Mouse (Mus musculus): ENCODE data around the gene Sbno2. TPM values are rescaled to one million over a fixed set of nuclear protein-coding genes. Genes with fewer than 3 reads are reported as not detected.

Sbno2 gene
- polyA plus RNA-seq, 1 experiment, result 27.7 TPM

DNA sequence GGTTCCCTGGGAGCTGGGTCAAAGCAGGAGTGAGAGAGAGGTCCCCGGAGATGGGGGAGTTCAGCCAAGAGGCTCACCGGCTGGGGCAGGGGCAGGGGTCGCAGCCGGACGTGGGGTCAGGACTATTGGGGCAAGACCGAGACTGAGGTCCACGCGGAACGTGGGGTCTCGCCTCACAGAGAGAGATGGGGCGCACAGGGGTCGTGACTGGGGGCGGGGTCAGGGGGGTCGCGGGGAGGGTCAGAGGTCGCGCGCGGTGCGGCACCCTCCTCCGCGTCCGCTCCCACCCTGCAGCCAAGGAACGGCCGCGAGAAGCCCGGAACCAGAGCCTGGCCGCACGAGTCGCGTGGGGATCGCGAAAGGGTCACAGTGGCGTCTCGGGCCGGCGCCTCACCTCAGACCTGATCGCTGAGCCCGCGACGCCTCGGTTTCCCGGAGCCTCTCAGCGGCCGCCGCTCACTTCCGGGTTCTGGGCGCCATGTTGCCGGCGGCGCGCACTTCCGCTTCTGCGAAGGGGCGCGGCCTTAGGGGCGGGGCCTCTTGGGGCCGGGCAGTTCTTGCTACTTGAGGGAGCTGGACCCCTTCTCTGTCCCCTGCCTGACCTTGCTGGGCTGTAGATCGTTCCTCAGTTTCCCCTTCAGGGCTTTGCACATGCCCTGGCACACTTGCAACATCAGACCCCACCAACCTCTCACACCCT is 3.0 kb downstream of the Sbno2 start:
- Histone ChIP-seq H3K27me3 (replicated peaks; ENCODE audit: control insufficient read depth, insufficient read depth, low read length) (no peaks in the 10 kb centered on the region), H3K4me3 (ENCODE audit: insufficient read depth, low read depth, low read length) (peak overlapping the region; percentile 95), H3K36me3 (ENCODE audit: control insufficient read depth, insufficient read depth, low read length) (no peaks in the 10 kb centered on the region), H3K27ac (ENCODE audit: insufficient read depth, low read depth, low read length) (peak overlapping the region; percentile 94), H3K4me1 (ENCODE audit: control insufficient read depth, insufficient read depth, low read length) (peaks cover 18% of the 10 kb centered on the region)
- peak; percentile 91 for DNase-seq
- TF ChIP-seq CTCF (conservative IDR thresholded peaks at IDR 0.05; ENCODE audit: insufficient read depth, insufficient read length, low read depth, low read length) (no peak), POLR2A (IDR thresholded peaks at IDR 0.05; ENCODE audit: low read depth, low read length) (peak; percentile 3)
- WGBS, result under 1% methylated on average over 59 of the region's 59 CpGs

DNA sequence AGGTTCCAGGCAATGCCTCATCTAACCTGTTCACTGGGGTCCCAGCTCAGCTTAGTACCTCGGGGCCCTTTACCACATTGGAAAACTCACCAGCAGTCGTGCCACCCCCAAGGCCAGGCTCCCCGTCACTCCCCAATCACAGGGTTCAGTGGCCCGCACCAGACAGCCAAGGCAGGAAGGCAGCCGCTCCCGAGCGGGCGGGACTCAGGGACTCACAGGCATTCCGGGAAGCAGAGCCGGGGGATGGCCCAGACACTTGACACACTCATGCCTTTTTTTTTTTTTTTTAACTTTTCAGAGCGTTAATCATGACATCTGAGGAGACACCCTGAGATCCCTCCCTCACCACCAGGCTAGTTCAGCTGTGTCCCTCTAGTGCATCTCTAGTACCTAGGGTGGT is 4.4 kb downstream of the Sbno2 start:
- Histone ChIP-seq H3K27me3 (replicated peaks; ENCODE audit: control insufficient read depth, insufficient read depth, low read length) (no peaks in the 10 kb centered on the region), H3K4me1 (ENCODE audit: control insufficient read depth, insufficient read depth, low read length) (peaks cover 30% of the 10 kb centered on the region), H3K27ac (ENCODE audit: insufficient read depth, low read depth, low read length) (no peak overlapping the region; the same call in 1 of the 2 replicates), H3K36me3 (ENCODE audit: control insufficient read depth, insufficient read depth, low read length) (no peaks in the 10 kb centered on the region), H3K4me3 (ENCODE audit: insufficient read depth, low read depth, low read length) (peak overlapping the region; percentile 95; the same call in 1 of the 2 replicates)
- WGBS, result 16% methylated on average over 11 of the region's 11 CpGs
- peak; percentile 73 for DNase-seq
- TF ChIP-seq CTCF (conservative IDR thresholded peaks at IDR 0.05; ENCODE audit: insufficient read depth, insufficient read length, low read depth, low read length) (no peak), POLR2A (IDR thresholded peaks at IDR 0.05; ENCODE audit: low read depth, low read length) (no peak)

DNA sequence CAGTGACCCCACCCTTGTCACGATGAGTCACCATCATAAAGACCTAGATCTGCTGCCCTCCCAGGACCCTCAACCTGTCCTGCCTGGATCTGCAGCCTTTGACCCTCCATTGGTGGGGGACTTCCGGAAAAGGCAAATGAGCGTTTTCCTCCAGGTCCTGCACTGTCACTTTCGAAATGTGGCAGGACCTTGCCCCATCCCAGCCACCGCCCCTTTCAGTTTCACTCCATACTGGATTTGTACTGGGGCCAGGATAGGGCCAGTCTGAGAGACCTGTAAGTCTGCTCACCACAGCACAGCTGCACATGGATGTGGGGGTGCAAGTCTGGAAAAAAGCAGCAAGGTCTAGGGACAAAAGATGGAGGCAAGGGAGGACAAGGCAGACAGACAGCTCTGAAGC is 6.7 kb downstream of the Sbno2 start:
- TF ChIP-seq CTCF (conservative IDR thresholded peaks at IDR 0.05; ENCODE audit: insufficient read depth, insufficient read length, low read depth, low read length) (no peak), POLR2A (IDR thresholded peaks at IDR 0.05; ENCODE audit: low read depth, low read length) (no peak)
- Histone ChIP-seq H3K4me3 (ENCODE audit: insufficient read depth, low read depth, low read length) (no peak overlapping the region), H3K27ac (ENCODE audit: insufficient read depth, low read depth, low read length) (no peak overlapping the region), H3K4me1 (ENCODE audit: control insufficient read depth, insufficient read depth, low read length) (peaks cover 47% of the 10 kb centered on the region), H3K36me3 (ENCODE audit: control insufficient read depth, insufficient read depth, low read length) (no peaks in the 10 kb centered on the region), H3K27me3 (replicated peaks; ENCODE audit: control insufficient read depth, insufficient read depth, low read length) (no peaks in the 10 kb centered on the region)
- 65% methylated on average over 5 of the region's 5 CpGs for WGBS
- peak; percentile 49 for DNase-seq

DNA sequence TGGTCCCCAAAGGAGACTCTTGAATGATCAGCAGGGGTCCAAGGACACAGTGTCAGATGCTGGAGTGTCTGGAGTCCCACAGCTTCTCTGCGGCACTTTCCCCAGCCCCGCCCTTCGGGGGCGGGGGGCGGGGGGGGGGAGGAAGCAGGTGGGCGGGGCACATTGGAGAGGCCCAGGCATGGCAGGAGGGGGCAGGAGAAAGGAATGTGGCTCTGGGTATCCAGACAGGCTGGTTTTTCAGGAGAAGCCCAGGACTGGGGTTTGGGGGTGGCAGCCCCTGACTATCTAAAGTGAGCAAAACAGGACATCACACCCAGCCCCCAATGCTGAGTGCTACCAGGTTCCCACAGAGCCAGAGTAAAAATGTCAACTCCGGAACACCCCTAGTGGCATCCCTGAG is 8.1 kb downstream of the Sbno2 start:
- 17% methylated on average over 7 of the region's 7 CpGs for WGBS
- no peak for DNase-seq
- Histone ChIP-seq H3K27me3 (replicated peaks; ENCODE audit: control insufficient read depth, insufficient read depth, low read length) (no peaks in the 10 kb centered on the region), H3K36me3 (ENCODE audit: control insufficient read depth, insufficient read depth, low read length) (no peaks in the 10 kb centered on the region), H3K4me3 (ENCODE audit: insufficient read depth, low read depth, low read length) (no peak overlapping the region), H3K4me1 (ENCODE audit: control insufficient read depth, insufficient read depth, low read length) (peaks cover 55% of the 10 kb centered on the region), H3K27ac (ENCODE audit: insufficient read depth, low read depth, low read length) (no peak overlapping the region)
- TF ChIP-seq CTCF (conservative IDR thresholded peaks at IDR 0.05; ENCODE audit: insufficient read depth, insufficient read length, low read depth, low read length) (no peak), POLR2A (IDR thresholded peaks at IDR 0.05; ENCODE audit: low read depth, low read length) (no peak)

DNA sequence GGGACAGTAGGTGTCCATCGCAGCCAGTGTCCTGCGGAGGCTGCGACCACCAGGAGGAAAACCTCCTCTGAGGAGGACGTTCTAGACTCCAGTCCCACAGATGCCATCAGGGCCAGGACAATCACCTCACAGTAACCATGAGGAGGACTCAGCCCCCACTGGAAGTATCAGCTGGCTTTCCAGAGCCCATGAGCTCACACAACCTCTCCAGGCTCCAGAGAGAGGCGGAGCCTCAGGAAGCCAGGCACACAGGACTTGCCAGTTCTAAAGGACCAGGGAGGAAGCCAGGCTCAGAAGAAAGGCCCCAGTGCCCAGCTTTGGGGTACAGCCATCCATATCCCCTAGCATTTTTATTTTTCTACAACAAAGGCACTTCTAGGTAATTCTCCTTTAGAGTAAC is 9.8 kb downstream of the Sbno2 start:
- Histone ChIP-seq H3K36me3 (ENCODE audit: control insufficient read depth, insufficient read depth, low read length) (no peaks in the 10 kb centered on the region), H3K27ac (ENCODE audit: insufficient read depth, low read depth, low read length) (no peak overlapping the region), H3K4me1 (ENCODE audit: control insufficient read depth, insufficient read depth, low read length) (peaks cover 47% of the 10 kb centered on the region), H3K27me3 (replicated peaks; ENCODE audit: control insufficient read depth, insufficient read depth, low read length) (no peaks in the 10 kb centered on the region), H3K4me3 (ENCODE audit: insufficient read depth, low read depth, low read length) (no peak overlapping the region)
- WGBS, result 86% methylated on average over 5 of the region's 5 CpGs
- TF ChIP-seq CTCF (conservative IDR thresholded peaks at IDR 0.05; ENCODE audit: insufficient read depth, insufficient read length, low read depth, low read length), result no peak
- no peak for TF ChIP-seq POLR2A (IDR thresholded peaks at IDR 0.05; ENCODE audit: low read depth, low read length)
- DNase-seq, result peak; percentile 42

DNA sequence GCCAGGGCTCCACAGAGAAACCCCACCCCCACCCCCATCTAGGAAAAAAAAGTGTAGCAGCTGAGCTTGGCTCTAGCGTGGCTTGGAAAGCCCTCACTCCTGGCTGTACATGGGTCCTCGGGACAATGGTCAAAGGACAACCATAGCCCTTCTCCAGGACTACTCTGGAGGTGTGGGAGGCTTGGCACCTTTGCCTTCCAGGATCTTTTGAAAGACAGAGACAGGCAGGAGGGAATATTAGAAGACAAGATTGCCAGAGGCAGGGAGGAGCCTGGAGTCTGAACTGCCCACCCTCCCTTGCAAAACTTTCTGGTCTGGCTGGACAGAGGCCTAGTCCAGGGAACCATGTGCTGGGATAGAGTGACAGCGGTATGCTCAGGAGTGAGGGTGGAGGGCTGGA is 10.7 kb downstream of the Sbno2 start:
- H3K4me3 ChIP-seq (ENCODE audit: insufficient read depth, low read depth, low read length), result no peak overlapping the region
- 39% methylated on average over 3 of the region's 3 CpGs for WGBS
- TF ChIP-seq POLR2A (IDR thresholded peaks at IDR 0.05; ENCODE audit: low read depth, low read length) (no peak), CTCF (conservative IDR thresholded peaks at IDR 0.05; ENCODE audit: insufficient read depth, insufficient read length, low read depth, low read length) (no peak)
- H3K27me3 ChIP-seq (replicated peaks; ENCODE audit: control insufficient read depth, insufficient read depth, low read length), result no peaks in the 10 kb centered on the region
- H3K27ac ChIP-seq (ENCODE audit: insufficient read depth, low read depth, low read length), result 0 out of 2 replicates have a peak overlapping the region, but pooled peaks have one; percentile 6
- no peaks in the 10 kb centered on the region for H3K36me3 ChIP-seq (ENCODE audit: control insufficient read depth, insufficient read depth, low read length)
- peaks cover 50% of the 10 kb centered on the region for H3K4me1 ChIP-seq (ENCODE audit: control insufficient read depth, insufficient read depth, low read length)
- peak; percentile 84 for DNase-seq

DNA sequence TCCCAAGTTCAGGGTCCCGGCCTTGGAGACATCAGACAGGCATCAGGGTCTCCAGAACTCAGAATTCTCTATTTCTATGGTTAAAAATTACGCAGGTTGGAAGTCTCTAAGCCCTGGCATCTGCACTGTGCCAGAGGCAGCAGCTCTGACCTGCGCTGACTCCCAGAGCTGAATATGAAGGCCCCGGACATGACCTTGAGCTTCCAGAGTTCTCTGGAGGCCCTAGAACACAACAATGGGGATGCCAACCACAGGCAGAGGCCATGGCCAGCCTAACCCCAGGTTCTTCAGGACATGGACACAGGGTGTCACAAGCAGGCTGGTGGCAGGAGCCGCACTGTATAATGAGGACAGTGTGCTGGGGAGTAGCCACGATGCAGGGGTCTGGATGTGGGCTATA is 11.3 kb downstream of the Sbno2 start:
- Histone ChIP-seq H3K4me1 (ENCODE audit: control insufficient read depth, insufficient read depth, low read length) (peaks cover 56% of the 10 kb centered on the region), H3K27ac (ENCODE audit: insufficient read depth, low read depth, low read length) (no peak overlapping the region), H3K36me3 (ENCODE audit: control insufficient read depth, insufficient read depth, low read length) (no peaks in the 10 kb centered on the region), H3K4me3 (ENCODE audit: insufficient read depth, low read depth, low read length) (no peak overlapping the region), H3K27me3 (replicated peaks; ENCODE audit: control insufficient read depth, insufficient read depth, low read length) (no peaks in the 10 kb centered on the region)
- no peak for TF ChIP-seq POLR2A (IDR thresholded peaks at IDR 0.05; ENCODE audit: low read depth, low read length)
- TF ChIP-seq CTCF (conservative IDR thresholded peaks at IDR 0.05; ENCODE audit: insufficient read depth, insufficient read length, low read depth, low read length), result no peak
- WGBS, result 61% methylated on average over 6 of the region's 6 CpGs
- DNase-seq, result peak; percentile 53

Data from kidney, adult 2 months (tissue).